Mouse (Mus musculus) lung, adult 2 months (tissue): ENCODE data around the gene Chmp4b.

Experiments used
- CTCF ChIP-seq: fragments of 200-500 bp; IDR thresholded peaks from 2 replicates; pipeline ENCODE4 v1.5.1; 2011; ENCODE audit warnings: mild to moderate bottlenecking, low read length, control low read depth; ENCODE audit not compliant: insufficient read depth
- POLR2A ChIP-seq: fragments of 200-500 bp; IDR thresholded peaks from 2 replicates; pipeline ENCODE4 v1.6.1; 2011; ENCODE audit warnings: low read depth, mild to moderate bottlenecking, control low read depth, low read length, borderline replicate concordance; ENCODE audit errors: extremely low read depth

- TF ChIP-seq POLR2A = no peak
- no peak for TF ChIP-seq CTCF
These were observed 39.5 kb downstream of the Chmp4b start for GRCm38 (mm10) chr2:154690959-154691358.
